Mouse (Mus musculus) bone marrow, adult 2 months (tissue): ENCODE measurements at regions not wholly inside any gene's neighbourhood (a gene's known extent, or its start where the extent isn't known, plus 50 kb on each side); places are given as distances from the start of the nearest gene placed in this dataset.

Experiments used
- CTCF ChIP-seq: fragments of 200-500 bp; IDR thresholded peaks from 2 replicates; pipeline ENCODE4 v1.5.1; 2011; ENCODE audit warnings: low read length, control low read depth; ENCODE audit not compliant: control insufficient read depth, insufficient read depth
- POLR2A ChIP-seq: fragments of 200-500 bp; IDR thresholded peaks from 2 replicates; pipeline ENCODE4 v1.6.1; 2011; ENCODE audit warnings: low read depth, mild to moderate bottlenecking, control low read depth, low read length, borderline replicate concordance; ENCODE audit not compliant: control insufficient read depth

GRCm38 (mm10) chr8:9093356-9093755, 403.0 kb upstream of the Arglu1 start:
- TF ChIP-seq CTCF (no peak), POLR2A (no peak)
